Mouse (Mus musculus): ENCODE data around the gene Pfn1. TPM values are rescaled to one million over a fixed set of nuclear protein-coding genes. Genes with fewer than 3 reads are reported as not detected.

Pfn1 gene
- 1,000 to 10,000 TPM in 1 of 4 experiments, 100 to 1,000 TPM in 3; 582 to 1,056 (median 737) TPM for total RNA-seq (2022)

DNA sequence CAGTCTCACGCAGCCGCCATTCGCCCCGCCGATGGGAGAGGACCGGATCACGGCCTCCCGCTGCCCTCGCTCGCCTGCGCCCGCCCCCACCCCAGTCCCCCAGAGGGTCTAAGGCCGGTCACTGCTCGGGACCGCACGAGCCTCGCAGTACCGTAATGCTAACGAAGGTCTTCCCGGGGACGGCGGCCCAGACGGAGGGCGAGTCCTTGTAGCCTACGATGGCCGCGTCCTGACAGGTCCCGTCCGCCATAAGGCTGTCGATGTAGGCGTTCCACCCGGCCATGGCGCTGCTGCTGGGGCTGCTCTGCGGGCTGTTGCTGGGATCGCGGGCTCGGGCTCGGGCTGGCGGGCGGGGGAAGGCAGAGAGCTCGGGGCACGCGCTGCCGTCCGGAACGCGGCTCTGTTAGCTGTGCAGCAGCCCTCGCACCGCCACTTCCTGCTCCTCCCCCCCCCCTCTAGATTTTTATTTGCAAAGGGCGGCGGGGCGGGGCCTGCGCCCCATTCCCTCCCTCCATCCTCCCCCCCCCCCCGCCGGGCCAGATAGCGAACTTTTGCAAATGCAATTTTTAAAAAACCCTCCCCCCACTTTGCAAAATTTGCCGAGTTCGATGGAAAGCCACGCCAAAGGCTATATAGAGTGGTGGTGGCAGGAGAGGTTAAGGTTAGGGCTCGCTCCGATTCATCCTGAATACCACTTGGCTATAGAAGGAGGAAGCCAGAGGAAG, at the start of gene Pfn1:
Gene Pfn1 (minus strand): TSS at position 447 of the 725 bp plus-strand sequence.
- peak; percentile 54 for DNase-seq

DNA sequence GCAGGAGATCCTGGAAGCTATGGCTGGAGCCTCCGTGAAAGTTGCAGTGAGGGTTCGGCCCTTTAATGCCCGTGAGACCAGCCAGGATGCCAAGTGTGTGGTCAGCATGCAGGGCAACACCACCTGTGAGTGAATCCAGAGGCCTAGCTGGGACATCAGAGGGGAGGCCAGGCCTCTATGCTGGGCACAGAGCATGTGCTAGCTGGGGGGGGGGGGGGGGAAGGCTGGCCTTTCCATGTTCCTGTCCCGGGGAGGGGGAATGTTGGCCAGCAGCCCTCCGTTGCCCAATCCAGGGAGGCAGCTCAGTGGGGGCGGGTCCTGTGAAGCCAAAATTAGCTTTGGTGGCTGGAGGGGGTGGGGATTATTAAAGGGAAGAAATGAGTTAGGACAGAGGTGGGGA, 48.3 kb upstream of the Pfn1 start:
- no peak for DNase-seq

DNA sequence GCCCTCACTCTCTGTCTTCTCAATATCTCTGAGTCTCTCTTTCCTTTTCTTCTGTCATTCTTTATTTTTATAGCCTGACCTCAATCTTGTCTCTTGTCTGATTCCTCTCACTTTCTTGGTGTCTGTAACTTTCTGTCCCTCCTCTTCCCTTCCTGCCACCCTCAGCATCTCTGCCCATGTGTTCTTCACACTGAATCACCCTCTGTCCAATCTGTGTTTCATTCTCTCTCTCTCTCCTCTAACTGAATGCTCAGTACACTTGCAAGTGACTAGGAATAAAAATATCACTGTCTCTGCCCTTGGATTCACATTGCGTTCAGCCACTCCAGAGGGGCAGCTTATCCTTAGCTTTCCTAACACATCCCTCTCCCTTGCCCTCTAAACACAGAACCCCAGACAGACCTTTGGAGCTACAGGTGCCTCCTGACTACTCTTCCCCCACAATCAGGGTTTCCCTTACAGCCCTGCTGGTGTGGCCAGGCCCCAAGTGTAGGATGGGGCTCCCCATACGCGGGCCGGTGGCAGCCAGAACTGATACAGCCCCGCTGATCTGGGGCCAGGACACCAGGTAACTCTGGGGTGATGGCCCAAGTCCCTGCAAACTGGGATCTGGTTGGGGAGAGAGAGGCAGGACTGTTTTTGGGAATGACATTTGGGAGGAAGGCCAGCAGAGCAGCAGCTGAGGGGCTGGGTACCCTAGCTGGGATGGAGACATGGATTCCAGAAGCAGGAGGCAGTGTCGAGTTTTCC, 47.7 kb upstream of the Pfn1 start:
- DNase-seq: no peak

DNA sequence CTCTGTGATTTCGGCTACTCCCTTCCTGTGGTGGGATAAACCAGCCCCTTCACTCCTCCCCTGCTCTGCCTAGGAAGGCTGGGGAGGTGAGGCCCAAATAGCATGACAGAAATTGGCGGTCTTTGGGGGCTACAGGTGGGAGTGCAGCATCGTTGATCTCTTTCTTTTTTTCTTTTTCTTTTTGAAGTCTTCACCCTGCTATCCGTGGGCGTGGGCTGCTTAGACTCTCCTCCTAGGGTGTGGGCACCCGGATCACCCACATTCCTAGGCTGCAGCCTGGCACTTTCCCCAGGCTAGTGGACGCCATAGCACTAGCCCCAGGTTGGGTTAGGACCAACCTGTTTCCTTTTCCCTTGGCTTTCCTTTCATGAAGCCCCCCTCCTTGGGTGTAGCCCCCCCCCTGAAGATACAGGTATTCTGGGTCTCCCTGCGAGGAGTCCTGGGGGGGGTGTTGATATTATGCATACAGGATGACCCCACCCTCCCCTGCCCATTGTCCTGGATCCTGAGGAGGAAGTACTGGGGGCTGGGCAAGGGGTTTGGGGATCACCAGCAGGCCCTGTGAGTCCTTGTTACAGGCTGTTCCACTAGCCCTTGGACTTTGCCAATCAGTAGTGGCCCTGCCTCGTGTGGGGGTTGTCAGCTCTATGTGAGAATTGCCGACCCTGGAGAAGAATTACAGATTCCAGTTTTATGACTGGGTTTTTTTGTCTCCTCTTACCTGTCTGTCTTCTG, 46.9 kb upstream of the Pfn1 start:
- no peak for DNase-seq

DNA sequence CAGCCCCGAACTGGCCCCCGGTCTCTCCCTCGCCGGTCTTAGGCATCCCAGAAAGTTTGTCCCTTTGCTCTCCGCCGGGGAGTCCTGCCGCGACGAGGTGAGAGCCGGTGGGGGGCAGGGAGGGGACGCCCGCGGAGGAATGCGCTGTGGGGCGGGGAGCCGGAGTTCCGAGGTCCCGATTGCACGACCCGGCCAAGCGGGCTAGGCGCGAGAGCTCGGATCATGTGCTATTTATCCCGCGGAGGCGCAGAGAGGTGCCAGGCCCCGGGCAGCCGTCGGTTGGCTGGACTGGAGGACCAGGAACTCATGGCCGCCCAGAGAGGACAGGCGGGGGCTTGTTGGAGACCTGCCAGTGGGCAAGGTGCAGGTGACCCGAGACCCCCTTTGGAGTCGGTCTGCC, 46.2 kb upstream of the Pfn1 start:
- peak; percentile 67 for DNase-seq

DNA sequence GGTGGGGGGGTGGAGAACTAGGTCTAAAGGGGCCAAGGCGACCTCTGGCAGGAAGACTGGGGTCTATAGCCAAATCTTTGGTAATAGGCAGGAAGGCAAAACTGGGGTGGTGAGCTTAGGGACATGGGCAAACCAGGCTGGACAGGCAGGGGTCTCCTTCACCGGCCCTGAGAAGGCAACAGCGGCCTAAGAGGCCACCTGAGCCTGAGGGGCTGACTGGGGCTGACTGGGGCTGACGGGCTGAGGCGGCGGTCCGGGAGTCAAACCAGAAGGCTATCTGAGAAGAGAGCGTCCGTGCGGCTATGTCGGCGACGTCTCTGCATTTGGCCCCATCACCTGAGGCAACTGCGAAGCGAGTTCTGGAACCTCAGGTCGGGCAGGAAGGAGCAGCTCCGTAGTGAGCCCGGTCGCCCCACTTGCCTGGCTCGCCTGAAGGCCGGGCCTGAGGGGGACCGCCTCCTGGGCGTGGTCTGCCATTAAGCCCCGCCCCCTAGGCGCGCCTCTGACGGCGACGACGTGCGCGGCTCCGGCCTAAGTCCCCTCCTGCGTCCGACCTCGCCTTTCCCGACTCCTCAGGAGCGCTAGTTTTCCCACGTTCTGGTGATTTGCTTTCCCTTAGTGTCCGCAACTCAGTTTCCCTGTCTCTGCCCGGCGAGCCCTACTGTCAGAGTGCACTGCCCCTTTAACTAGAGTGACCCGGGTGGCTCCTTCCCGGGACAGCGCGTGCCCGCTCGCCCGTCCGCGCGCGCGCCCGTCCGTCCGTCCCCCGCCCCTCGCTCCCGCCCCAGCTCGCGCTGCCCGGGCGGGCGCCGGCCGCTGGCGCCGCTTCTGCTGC, 45.5 kb upstream of the Pfn1 start, which contains the start of the genes Inca1 and Kif1c:
Gene Inca1 (minus strand): TSS at position 434 of the 835 bp plus-strand sequence.
Gene Kif1c (plus strand): TSS at position 827 of the 835 bp plus-strand sequence.
- DNase-seq: peak; percentile 90

DNA sequence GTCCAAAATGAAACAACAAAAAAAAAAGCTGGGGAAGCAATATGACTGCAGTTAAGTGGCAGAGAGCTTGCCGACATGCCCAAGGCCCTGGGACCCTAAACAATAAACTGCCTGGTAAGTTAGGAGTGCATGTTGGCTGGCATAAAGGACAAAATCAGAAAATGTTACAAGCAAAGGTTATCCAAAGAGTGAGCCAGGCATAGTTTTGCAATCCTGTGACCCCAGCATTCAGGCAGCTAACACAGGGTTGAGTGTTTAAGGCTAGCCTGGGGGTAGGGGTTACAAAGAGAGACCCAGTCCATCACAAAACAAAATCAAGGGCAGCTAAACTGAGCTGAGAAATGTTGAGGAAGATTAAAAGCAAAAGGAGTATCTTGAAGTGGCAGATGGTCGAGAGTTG, 44.6 kb upstream of the Pfn1 start:
- no peak for DNase-seq

DNA sequence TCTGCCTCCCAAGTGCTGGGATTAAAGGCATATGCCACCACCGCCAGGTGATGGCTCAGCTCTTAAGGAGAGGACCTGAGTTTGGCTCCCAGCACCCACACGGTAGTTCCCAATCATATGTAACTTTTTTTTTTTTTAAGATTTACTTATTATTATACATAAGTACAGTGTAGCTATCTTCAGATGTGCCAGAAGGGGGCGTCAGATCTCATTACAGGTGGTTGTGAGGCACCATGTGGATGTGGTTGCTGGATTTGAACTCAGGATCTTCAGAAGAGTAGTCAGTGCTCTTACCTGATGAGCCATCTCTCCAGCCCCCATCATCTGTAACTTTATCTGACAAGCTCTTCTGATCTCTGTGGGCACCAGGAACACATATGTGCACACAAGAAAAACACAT, 42.9 kb upstream of the Pfn1 start:
- no peak for DNase-seq

DNA sequence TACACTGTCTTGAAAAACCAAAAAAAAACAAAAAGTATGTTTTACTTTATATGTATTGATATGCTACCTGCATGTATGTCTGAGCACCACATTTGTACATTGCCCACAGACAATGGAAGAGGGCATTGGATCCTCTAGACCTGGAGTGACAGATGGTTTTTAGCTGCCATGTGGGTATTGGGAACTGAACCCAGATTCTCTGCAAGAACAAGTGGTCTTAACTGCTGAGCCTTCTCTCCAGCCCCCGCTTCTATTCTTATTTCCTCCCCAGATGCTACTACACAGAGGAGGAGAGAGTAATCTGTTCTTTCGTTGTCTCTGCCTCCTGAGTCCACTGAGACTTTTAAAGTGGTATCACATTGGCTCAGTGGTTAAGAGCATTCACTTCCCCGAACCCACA, 39.1 kb upstream of the Pfn1 start:
- DNase-seq: no peak

DNA sequence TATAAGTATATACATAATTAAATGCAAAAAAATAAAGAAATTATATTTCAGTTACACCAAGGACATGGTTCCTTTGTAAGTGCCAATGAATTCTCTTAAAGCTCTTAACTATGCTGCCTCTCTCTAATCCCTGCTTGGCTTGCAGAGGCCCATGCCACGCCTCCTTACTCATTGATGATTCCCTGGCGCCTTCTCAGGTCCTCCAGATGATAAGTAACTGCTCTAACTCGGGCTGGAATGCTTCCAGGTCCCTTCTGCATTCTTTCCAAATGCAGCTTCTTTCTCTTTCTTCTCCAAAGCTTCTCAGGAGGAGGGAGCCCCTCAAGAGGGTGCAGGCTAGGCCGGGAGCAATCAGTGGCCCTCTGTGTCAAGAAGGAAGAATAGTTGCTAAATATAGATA, 35.1 kb upstream of the Pfn1 start:
- DNase-seq: no peak

DNA sequence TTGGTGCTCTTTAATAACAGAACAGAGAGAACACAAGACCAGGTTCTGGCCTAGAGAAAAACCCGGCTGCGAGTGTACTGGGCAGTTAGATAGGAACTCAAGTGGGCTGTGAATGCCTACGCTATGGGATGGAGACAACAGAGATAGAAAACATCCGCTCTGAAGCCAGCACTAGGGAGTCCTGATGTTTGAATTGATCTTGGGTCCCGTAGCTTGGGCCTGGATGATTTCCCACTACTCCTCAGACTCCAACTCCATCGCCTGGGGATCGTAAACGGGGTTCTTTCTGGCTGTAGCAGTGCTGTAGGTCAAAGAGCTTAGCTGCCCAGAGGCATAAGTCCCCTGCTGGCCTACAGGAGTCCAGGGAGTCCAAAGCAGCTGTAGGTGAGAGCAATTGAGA, 33.9 kb upstream of the Pfn1 start:
- DNase-seq: no peak

DNA sequence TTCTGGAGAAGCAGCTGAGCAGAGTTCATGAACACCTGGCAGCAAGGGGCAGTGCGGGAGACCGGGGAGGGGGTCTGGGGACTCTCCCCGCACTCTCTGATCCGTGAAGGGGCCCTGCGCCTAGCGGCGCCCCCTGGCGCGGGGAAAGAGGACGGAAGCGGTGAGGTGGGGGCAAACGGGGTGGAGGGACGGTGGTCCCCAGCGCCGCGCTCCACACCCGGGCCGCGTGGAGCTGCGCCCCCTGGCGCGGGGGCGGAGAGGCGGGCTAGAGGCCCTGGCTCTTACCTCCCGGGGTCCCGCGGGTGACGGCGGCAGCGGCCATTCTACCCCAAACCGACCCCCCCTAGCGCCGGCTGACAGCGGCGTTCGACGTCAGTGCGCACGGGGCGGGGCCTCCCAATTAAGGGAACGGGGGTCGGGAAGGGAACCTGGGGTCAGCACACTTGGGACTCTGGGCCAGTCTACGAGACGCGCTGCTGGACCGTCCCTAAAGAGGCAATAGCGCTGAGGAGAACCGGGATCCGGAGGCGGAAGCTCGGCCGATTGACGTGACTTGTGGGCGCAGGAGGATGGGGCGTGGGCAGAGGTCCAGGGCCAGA, 33.3 kb upstream of the Pfn1 start, which contains the start of gene Camta2:
Gene Camta2 (minus strand): TSS at position 505 of the 599 bp plus-strand sequence.
- peak; percentile 80 for DNase-seq

DNA sequence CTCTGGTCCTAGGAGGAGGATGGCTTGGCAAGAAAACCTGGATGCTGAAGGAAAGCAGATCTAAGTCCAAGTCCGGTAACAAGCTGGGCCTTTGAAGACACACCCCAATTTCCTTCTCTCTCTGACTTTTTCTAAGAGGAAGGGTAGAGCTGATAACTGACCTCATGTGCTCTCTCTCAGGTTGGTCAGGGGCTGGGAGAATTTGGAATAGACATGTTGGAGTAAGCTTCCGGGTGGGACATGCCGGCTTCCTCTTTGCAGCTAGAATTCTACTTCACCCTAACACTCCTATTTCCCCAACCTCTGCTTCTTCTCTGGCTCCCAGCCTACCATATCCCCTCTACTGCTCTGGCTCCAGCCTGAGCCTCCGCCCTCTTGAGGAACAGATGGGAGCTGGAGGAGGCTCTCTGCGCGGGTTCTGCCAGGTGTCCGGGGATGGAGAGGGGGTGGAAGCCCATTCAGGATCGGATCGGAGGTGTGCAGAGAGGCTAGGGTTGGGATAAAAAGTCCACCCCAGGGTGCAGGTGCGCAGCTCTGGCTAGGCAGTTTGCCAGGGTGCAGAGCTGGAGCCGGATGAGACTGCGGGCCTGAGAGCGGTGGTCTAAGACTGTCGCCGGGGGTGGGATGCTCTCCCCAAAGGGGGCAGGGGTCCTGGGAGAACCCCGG, 32.6 kb upstream of the Pfn1 start:
- DNase-seq: no peak

DNA sequence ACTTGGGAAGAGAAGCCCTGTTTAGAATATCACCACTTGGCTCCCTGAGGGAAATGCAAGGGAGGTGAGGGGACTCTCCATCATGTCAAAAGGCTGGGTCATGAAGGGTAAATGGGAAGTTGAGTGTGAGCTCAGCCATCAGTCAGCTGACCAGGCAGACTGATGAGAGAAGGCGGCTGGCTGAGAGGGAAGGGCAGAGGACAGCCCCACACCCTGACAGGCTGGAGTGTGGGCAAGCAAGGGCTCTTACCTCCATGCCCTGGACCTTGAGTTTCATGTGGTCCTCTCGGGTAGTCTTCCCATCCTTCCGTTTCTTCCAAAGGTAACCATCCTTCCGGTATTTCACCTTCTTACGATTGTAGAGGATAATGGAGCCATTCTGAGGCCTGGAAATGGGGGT, 29.2 kb upstream of the Pfn1 start:
- no peak for DNase-seq

DNA sequence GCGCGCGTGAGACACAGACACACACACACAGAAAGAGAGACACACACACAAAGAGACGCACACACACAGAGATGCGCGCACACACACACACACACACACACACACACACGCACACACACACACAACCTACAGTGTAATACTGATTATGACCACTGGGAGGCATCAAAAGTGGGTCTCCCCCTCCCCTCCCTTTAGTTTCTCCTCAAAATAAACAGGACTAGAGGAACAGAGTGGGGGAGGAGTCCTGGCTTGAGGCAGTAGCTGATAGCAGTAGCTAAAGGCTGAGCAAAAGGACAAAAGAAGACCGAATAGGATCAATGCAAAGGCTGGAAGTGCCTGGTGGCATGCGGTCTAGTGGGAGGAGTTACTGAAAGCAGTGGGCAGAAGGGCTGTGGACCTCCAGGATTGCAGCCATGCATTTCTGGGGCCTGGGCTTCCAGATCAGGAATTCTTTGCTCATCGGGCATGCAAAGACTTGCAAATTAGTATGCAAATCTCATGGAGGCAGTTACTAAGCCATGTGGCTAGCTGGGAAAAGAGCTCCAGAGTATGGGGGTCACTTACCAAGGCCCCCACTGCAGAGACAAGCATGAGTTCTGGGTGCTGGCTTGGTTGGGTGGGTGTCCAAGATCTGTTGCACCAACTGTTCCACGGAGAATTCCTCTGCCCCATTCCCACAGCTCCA, 27.6 kb upstream of the Pfn1 start:
- no peak for DNase-seq

DNA sequence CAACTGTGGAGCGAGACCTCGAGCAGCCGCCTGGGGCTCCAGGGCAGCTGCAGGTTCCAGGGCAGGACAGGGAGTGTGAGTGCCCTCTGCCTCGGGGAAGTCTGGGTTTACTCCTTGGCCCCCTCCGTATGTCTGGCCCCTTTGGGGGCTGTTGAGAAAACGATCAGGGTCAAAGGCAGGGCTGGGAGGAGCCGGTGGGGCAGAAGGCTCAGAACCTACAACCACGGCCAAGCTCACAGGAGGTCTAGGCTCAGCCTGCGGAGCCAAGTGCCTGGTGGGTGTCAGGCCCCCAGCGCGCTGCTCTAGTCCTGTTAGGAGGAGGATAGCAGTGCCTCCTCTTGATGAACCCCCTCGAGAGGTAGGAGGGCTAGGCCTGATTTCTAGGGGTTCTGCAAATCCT, 26.7 kb upstream of the Pfn1 start:
- DNase-seq: no peak

DNA sequence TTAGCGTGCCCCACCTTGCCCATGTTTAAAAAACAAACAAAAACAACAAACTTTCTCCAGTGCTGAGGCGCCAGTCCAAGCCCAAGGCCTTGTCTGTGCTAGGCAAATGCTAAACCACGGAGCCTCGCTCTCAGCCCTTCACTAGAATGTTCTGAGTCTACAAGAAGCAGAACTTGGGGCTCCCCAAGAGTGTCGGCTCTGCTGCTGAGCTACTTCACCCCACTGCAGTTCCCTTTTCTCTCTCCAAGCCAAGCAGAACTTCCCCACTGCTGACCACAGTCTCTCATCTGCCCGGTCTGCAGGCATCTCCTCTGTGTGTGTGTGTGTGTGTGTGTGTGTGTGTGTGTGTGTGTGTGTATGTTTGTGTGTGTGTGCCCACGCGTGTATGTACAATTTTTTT, 25.4 kb upstream of the Pfn1 start:
- no peak for DNase-seq

DNA sequence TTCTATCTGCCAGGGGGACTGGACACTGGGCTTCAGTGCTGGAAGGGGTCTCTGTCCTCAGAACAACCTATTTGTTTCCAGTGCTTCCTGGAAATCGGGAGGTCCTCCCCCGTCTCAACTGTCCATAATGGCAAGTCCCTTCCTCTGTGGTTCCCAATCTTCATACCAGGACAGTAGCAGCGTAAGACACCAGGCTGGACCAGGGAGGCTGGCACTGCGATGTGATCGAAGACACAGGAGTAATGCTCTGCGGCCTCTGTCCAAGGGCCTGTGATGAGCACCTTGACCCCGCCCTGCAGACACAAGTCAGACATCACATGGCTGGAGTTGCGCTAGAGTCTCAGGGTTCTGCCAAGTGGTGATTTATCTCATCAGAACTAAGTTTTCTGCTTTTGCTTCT, 24.9 kb upstream of the Pfn1 start:
- DNase-seq: no peak

DNA sequence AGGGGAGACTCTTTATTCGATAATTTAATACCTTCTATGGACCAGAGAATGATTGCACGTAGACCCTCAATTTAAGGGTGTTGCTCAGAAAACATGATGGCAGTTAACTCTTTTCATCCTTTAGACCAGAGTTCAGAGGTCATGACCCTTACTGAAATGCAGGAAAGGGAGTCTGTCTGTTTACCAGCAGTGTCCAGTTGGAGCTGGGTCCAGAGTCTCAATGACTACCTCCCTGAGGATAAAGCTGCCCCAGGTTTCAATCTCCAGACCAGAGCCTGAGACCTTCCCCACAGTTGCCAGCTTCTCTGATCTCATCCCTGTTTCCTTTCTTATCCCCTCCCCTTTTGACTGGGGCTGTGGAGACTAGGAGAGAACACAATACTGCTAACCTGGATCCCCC, 24.1 kb upstream of the Pfn1 start:
- no peak for DNase-seq

DNA sequence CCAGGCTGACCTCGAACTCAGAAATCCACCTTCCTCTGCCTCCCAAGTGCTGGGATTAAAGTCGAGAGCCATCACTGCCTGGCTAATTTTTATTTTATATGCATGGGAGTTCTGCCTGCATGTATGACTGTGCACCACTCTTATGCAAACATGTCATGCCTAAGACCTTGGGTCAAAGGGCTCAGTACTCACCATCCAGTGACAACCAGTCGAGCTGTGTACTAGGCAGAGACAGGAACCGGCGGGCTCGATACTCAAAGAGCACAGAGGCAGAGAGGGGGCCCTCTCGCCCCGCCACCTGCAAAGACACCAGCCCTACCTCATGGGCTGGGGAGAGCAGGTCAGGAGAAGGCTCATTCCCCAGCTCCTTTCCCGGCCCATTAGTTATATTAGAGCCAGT, 23.6 kb upstream of the Pfn1 start:
- DNase-seq: no peak

DNA sequence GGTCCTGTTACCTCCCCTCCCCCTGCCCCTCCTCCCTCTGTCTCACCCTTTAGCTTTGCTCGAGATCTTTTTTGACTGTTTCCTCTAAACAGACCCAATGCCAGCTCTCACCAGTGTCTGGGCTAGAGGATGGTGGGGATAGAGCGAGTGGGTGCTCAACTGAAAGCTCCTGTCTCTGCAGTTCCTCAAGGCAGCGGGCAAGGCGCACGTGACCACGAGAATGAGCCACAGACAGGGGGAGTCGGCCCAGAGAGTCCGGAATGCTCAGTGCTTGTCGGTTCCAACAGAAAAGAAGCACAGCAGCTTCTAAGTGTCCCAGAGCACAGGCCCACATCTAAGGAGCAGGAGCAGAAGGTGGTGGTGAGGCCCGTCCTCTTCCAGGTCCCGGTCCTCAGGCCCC, 20.1 kb upstream of the Pfn1 start:
- DNase-seq: no peak
